Mouse (Mus musculus) erythroblast, embryonic 14.5 days (primary cell): ENCODE measurements around the gene Tacstd2. TPM values are rescaled to one million over a fixed set of nuclear protein-coding genes. Genes with fewer than 3 reads are reported as not detected.

Experiments used
- H3K27me3 ChIP-seq: 2 replicates; pipeline ENCODE4 v1.6.1; 2012; ENCODE audit warnings: inconsistent platforms; ENCODE audit not compliant: control insufficient read depth
- H3K36me3 ChIP-seq: 2 replicates; pipeline ENCODE4 v1.6.1; 2012; ENCODE audit warnings: mild to moderate bottlenecking, inconsistent platforms; ENCODE audit not compliant: control insufficient read depth
- H3K4me1 ChIP-seq: 2 replicates; pipeline ENCODE4 v1.6.1; 2012; ENCODE audit warnings: inconsistent platforms; ENCODE audit not compliant: control insufficient read depth
- H3K4me3 ChIP-seq: replicated peaks from 2 replicates; pipeline ENCODE3; 2012; ENCODE audit warnings: moderate library complexity, mild to moderate bottlenecking, inconsistent platforms
- H3K9me3 ChIP-seq: 2 replicates; pipeline ENCODE4 v1.6.1; 2012; ENCODE audit warnings: low read length, inconsistent platforms, mixed read lengths; ENCODE audit not compliant: control insufficient read depth
- GATA1 ChIP-seq: IDR thresholded peaks from 2 replicates; pipeline ENCODE4 v1.6.1; 2012; ENCODE audit warnings: low read length, inconsistent platforms, mixed read lengths
- TAL1 ChIP-seq: IDR thresholded peaks from 3 replicates; pipeline ENCODE4 v1.6.1; 2012; ENCODE audit warnings: low read length, inconsistent platforms, mixed read lengths
- polyA plus RNA-seq: library from polyadenylated mRNA; stranded (reverse); fragments of >175 nt; gene quantifications from 2 replicates; pipeline ENCODE4 v1.2.3, GENCODE M21; 2012

The Tacstd2 gene
- polyA plus RNA-seq, result not detected in 2 replicates

DNA sequence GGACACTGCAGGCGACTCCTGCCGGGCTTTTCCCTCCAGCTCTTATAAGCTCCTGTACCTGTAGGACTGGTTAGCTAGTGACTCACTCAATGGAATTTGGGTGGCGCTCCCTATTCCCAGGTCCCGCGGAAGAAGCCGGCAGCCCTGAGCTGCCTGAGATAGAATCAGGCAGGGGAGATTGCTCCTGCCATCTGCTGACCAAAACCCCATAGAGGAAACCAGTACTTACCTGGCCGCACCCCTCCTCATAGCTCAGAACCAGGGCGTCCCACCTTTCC lies at the start of gene Tacstd2:
TSS of gene Tacstd2 (minus strand) at position 20 of the 278 bp plus-strand sequence.
- peaks cover 55% of the 10 kb centered on the region for H3K27me3 ChIP-seq
- H3K9me3 ChIP-seq, result no peaks in the 10 kb centered on the region; the same call in 1 of the 2 replicates
- H3K36me3 ChIP-seq, result no peaks in the 10 kb centered on the region
- TF ChIP-seq TAL1 (no peak), GATA1 (no peak)
- no peak within 1 kb of the TSS for H3K4me3 ChIP-seq
- no peaks in the 10 kb centered on the region for H3K4me1 ChIP-seq

DNA sequence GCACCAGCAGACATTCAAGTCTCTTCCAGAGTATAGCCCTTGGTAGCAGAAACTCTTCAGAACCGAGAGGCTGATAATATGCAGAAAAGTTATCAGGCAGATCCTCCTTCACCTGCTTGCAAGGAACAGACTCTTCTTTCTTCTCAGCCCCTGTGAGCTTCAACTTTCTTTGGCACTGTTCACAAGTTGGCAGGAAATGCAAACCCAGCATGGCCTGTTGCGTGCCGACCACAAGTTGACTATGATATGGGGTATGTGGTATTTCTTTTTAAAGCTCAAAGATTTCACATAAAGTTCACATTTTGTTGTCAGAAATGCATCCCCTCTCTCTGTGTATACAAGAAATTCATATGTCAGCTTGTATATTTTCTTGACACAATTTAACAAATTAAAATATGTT lies 30.7 kb upstream of the Tacstd2 start:
- no peak for TF ChIP-seq TAL1
- no peak for TF ChIP-seq GATA1
- Histone ChIP-seq H3K4me3 (no peak overlapping the region), H3K27me3 (no peaks in the 10 kb centered on the region), H3K36me3 (no peaks in the 10 kb centered on the region), H3K9me3 (no peaks in the 10 kb centered on the region), H3K4me1 (no peaks in the 10 kb centered on the region)

DNA sequence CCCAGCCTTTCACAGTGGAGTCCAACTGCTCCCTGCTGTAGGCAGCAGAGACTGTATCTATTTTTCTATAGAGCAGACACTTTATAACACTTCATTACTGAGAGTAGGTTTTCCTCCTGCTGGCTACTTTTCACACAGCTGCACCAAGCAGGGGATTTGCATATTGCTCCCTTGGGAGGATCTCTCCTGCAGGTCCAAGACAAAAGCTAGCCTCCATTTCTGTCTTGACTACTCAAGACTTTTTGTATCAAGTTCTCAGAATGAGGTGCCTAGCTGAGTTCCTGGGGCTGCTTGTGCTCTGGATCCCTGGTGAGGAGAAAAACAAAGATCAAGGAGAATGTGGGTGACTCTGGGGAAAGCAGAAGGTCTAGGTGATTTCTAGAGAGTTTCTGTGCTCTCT lies 19.8 kb upstream of the Tacstd2 start:
- H3K4me1 ChIP-seq, result no peaks in the 10 kb centered on the region
- no peaks in the 10 kb centered on the region for H3K36me3 ChIP-seq
- no peak for TF ChIP-seq TAL1
- TF ChIP-seq GATA1, result no peak
- H3K4me3 ChIP-seq, result no peak overlapping the region
- no peaks in the 10 kb centered on the region for H3K27me3 ChIP-seq
- H3K9me3 ChIP-seq, result 0 out of 2 replicates have a peak, but pooled peaks cover 2% of the 10 kb centered on the region

DNA sequence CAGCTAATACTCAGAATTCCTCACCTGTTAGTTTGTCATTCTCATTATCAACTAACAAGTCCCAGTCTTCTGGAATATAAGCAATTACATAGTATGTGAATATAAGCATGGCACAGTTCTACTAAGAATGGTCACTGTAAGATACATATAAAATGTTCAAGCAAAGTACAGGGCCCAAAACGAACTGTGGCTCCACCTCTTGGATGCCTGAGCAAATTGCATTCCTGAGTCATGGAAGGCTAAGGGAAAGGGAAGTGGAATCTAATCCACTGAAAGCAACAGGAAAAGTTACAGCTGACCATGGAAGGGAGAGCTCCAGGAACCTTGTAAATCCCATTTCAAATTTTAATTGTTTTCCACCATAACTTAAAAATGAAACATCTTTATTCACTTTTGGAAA lies 14.0 kb upstream of the Tacstd2 start:
- Histone ChIP-seq H3K27me3 (no peaks in the 10 kb centered on the region), H3K4me3 (no peak overlapping the region), H3K9me3 (no peaks in the 10 kb centered on the region), H3K36me3 (no peaks in the 10 kb centered on the region), H3K4me1 (no peaks in the 10 kb centered on the region)
- TF ChIP-seq TAL1, result no peak
- no peak for TF ChIP-seq GATA1

DNA sequence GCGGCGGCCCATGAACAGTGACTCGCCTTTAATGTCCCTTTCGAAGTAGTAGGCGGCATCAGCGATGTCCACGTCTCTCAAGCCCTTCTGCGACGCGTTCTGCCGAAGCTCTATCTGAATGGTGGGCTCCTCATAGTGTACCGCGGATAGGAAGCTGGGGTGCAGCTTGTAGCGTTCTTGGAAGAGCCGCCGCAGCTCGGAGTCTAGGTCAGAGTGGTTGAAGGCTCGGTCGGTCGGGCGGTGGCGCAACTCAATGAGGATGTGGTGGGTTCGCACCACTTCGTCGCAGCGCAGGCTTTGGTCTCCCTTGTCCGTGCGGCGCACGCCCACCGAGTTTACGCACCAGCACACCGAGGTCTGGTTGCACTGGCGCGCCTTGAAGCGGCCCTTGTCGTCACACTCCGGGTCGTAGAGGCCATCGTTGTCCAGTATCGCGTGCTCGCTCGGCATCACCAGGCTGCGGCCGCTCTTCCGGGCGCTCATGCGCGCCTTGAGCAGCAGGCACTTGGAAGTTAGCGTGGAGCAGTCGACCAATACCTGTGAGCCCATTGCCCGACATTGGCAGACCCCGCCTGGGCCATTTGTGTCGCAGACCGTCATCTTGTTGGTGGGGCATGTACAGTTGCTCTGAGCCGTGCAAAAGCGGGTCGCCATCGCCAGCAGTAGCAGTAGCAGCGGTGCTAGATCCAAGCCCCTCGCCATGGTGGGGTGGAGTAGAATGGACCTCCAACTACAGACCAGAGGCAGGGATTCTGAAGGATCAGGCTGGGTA lies 405 bp downstream of the Tacstd2 start:
- peaks cover 55% of the 10 kb centered on the region for H3K27me3 ChIP-seq

DNA sequence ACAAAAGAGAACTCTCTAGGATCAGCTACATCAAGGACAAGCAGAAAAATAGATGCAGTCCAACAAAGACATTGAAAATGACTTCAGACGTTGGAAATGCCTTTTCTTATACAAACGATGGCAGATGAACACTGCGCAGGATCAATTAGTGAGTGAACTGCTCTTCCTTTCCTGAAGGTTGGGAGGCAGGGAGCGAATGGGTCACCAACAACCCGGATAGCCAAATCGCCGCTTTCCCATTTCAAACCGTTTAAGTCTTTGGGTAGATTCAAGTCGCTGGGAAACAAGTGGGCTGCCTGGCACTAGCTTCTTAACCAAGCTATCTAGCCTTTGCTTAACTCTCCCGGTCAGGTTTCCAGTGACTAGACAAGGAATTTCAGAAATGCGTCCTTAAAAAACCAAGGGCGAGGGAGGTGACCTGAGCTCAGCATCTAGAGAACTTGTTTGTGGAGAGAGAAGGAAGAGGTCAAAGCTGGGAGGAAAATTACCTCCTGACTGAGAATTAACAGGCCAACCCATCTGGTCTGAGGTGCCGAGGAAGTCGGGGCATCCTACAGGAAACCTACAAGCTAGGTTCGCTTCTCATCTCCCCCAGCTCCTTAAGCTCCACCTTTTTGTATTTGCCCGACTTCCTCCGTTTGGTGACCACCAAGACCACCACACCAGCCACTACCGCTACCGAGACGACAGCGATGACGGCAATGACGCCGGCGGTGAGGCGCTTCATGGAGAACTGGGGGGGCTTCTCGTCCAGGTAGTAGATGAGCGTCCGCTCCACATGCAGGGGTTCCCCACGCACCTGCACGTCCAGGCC lies 1.2 kb downstream of the Tacstd2 start:
- H3K4me1 ChIP-seq, result no peaks in the 10 kb centered on the region
- peaks cover 55% of the 10 kb centered on the region for H3K27me3 ChIP-seq
- no peaks in the 10 kb centered on the region; the same call in 1 of the 2 replicates for H3K9me3 ChIP-seq
- H3K36me3 ChIP-seq, result no peaks in the 10 kb centered on the region
- TF ChIP-seq TAL1 (no peak), GATA1 (no peak)
- H3K4me3 ChIP-seq, result no peak overlapping the region

More for the DNA sequence above, 405 bp downstream of the Tacstd2 start:
- Histone ChIP-seq H3K4me1 (no peaks in the 10 kb centered on the region), H3K9me3 (no peaks in the 10 kb centered on the region; the same call in 1 of the 2 replicates), H3K4me3 (no peak overlapping the region), H3K36me3 (no peaks in the 10 kb centered on the region)
- TF ChIP-seq TAL1 (no peak), GATA1 (no peak)

DNA sequence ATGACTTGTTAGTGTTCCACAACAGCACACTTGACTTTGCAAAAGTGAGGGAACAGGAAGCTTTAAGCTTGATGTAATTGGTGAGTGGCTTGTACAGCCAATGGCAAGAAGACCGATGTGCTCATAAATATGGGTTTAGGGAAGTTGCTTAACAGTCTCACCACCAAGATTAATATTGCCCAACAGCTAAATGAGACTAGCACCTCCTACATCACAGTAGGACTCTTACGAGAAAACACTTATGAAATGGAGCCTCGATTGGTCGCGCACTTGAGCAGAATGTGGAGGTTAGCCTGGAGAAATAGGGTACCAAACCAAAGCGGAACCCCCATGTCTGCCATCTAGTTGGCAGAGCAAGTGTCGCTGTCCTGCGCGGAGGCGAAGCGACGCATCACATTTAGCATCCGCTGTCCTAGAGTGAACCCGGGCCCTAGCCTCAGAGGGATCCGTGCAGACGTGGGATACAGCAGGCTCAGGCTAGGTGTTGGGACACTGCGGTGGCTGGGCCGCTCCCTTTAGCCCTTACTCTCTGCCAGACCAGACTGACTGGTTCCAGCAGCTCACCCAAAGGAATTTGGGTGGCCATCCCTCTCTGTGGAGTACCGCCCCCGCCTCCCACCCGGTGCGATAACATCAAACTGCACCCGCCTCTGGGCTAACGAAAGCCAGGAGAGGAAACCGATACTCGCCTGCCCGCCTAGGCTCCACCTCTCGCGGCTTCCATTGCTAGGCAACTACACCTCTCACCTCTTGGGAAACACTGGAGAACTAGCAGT lies 2.7 kb downstream of the Tacstd2 start:
- H3K4me1 ChIP-seq, result no peaks in the 10 kb centered on the region
- peaks cover 55% of the 10 kb centered on the region for H3K27me3 ChIP-seq
- TF ChIP-seq GATA1 (no peak), TAL1 (no peak)
- H3K36me3 ChIP-seq, result no peaks in the 10 kb centered on the region
- H3K9me3 ChIP-seq, result no peaks in the 10 kb centered on the region; the same call in 1 of the 2 replicates
- H3K4me3 ChIP-seq, result no peak overlapping the region

DNA sequence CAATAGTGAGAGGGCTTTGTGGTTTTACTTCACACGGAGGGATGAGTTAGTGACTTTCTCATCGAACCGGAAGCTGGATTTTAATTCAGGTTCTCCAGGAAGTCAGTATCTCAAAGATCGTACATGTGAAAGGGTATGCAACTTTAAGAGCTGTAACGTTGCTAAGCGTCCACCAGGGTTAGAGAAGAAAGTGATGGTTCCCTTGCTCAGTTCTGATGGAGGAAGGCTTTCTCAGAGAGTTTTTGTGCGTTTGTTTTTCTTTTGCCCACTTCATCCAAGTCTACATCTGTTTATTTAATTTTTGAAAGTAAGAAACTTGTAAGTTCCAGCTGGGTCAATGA lies 3.8 kb downstream of the Tacstd2 start:
- peaks cover 54% of the 10 kb centered on the region for H3K27me3 ChIP-seq
- H3K36me3 ChIP-seq, result no peaks in the 10 kb centered on the region
- H3K4me3 ChIP-seq, result no peak overlapping the region
- no peak for TF ChIP-seq GATA1
- TF ChIP-seq TAL1, result no peak
- no peaks in the 10 kb centered on the region; the same call in 1 of the 2 replicates for H3K9me3 ChIP-seq
- no peaks in the 10 kb centered on the region for H3K4me1 ChIP-seq
